Mouse (Mus musculus) kidney, adult 9 months (tissue): ENCODE data around the gene Rtl5.
"Not testable (repeated sequence)": the region's sequence is repeated elsewhere in the genome, so short reads cannot be mapped to it uniquely, and the experiment has no call there.

Experiments used
- DNase-seq: peaks from one replicate; pipeline ENCODE4 v3.0.0; 2022

The Rtl5 gene

DNA sequence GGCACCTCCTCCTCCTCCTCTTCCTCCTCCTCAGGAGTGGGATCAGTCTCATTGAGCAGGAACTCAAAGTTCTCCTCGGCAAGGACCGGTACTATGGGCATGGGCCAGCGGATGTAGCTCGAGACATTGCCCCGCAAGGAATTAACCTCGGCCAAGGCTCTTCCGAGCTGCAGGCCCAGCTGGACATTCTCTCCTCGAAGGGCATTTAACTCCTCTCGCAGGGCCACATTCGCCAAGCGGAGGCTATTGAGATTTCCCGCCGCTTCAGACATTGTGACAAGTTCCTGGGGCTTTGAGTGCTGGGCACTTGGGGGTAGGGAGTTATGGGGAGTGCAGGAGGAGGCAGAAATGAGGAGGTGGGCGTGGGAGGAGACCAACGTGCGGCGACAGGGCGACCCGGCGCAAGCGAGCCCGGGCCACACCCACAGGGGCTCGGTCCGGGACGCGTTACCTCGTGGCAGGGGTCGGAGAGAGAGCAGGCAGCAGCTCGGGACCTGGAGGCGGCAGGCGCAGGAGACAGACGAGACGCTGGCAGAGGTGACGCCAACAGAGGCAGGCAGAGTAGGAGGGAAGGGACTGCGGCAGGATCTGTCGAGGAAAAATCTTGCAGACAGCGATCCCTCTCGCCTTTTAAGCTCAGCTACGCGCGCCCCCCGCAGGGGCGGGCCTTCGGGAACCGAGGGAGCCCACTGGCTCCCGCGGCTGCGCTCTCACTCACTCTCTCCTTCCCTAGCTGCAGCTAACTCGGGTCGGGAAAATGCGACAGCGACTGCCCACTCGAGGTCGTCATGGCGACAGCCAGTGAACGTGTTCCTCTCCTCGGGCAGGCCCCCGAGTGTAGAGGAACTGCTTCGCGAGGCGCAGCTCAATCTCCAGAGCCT, at the start of gene Rtl5:
TSS of gene Rtl5 (minus strand) at position 714 of the 881 bp plus-strand sequence.
- DNase-seq: peak; percentile 64

DNA sequence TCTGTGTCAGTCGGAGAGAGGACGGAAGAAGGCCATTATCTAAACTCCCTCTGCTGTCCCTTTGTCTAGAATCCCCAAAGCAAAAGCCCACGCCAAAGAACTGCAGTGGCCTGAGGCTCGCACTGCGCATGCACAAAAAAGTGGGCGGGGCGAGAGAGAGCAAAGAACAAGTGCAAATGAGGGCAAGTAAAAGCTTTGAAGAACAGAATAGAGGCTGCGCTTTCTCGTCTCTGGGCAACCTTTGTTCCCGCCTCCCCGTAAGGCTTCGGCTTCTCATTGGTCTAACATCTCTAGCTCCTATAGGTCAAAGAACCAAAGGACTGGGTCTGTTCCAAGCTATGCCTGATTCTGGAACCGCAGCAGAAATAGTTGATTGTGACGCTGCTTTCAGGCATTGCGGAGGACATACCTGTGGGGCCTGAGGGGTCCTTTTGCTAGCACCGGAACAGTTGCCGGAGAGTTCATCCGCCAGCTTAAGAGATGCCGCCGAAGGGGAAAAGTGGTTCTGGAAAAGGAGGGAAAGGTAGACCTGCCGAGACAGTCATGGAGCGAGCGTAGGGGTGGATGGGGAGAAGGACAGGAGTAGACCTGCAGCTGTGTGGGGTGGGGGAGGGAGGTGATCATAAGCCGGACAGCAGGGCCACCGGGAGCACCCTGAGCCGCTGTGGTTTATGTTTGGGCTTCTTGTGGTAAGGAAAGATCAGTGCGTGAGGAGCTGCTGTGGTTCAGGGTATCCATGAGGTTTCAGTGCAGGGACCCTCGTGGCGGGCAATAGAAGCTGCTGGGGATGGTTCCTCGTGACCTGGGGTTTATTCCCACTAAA, 48.1 kb upstream of the Rtl5 start, which contains the start of gene Pin4:
TSS of gene Pin4 (plus strand) at position 406 of the 823 bp plus-strand sequence.
- peak; percentile 98 for DNase-seq

DNA sequence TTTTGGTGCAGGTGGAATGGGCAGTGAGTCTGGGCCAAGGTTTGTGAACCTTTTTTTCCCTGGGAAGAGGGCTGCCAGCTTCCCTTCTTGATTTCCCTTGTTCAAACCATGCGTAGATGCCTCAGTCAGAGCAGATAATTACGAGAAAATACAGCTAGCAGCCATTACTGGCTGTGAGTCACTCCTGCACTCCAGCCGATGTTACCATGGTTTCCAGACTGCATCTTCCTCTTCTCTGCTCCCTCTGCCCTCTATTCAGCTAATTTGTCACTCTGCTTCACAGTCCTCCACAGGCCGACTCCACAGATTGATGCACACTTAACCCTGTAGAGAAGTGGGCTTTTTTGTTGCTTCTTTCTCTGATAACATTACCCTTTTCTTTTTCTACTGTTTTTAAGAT, 44.6 kb upstream of the Rtl5 start:
- DNase-seq: no peak

DNA sequence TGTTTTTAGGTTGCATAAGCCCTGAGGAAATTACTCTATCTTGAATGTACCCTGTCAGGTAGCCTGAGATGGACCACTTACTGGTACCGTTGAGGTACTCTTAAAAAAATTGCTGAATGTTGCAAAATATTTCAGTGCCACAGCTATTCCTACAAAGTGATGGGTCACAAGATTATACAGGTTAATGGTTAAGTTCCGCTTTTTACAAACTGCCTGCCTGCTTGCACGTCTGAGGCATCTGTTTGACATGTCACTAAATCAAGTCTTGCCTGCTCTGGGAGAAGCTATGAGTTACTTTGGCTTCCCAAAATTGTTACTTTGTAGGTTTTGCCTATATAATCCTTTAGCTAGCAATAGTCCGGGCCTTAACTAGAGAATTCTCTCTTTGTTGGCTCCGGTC, 38.2 kb upstream of the Rtl5 start:
- not testable (repeated sequence) for DNase-seq

- DNase-seq: not testable (repeated sequence)
These were observed 32.7 kb upstream of the Rtl5 start for GRCm38 (mm10) chrX:102103830-102104229.

DNA sequence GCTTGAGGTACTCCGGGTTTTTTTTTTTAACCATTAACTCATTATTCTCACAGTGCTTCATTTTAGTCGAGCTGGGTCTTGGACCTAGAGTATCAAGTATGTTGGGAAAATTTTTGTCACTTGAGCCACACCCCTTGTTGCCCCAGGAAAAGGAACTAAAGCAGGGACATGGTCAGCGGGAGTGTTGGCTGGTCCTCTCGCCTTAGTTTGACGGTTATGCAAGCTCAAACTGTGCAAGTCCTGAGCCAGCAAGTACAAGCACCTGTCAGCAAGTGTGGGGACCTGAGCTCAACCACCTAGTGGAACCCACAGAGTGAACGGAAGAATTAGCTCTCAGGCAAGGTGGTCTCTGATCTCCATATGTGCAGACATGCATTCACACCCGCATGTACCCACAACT, 30.8 kb upstream of the Rtl5 start:
- DNase-seq: no peak

DNA sequence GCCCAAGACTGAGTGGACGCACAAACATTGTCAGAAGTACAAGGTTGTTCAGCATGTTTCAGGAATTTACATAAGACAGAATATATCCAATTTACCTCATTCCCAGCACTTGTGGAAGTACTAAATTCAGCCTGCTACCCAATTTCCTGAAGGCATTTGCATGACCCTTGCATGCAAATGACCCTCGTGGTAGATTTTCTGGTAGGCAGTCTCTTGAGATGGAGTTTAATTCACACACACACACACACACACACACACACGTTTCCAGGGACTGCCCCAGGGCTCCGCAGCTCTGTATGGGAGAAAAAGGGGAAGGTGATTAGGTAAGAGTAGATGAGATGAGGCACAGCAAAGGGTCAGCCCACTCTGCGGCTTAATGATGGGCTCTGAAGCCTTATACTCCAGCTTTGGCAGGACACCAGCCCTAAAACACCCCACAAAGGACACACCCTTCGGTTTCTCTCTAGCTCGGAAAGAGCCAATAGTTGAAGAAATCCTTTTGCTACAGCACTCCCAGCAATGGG, 23.3 kb upstream of the Rtl5 start:
- no peak for DNase-seq

GRCm38 (mm10) chrX:102090605-102091004, 19.5 kb upstream of the Rtl5 start:
- no peak for DNase-seq

DNA sequence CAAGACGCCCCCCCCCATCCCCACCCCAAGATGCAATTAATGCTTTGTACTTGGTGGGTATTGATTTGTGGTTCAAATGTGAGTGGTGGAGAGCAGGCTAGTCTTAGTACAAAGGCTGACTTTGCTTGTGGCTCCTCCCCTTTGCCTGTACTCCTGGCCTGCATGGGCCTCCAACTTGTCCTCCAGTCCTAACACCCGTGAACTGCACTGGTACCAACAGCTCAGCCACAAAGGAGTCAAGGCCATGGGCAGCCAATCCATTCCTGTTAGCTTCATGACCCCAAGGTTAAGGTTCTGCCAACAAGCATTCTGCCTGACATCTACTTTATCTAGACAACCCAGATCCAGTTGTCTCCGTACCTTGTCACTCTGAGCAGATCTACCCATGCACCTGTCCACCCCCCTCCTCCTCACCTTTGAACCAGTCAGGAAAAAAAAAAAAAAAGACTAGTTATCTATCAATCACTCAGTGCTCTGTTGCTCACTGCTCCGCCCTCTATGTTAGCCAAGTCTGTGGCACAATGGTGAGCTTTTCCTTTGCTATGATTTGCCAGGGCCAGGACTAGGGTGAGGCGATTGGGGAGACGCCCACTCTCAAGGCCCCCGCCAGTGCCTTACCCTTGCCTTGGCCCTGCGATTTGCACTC, 14.8 kb upstream of the Rtl5 start:
- peak; percentile 69 for DNase-seq

GRCm38 (mm10) chrX:102082340-102082739, 11.2 kb upstream of the Rtl5 start:
- no peak for DNase-seq

GRCm38 (mm10) chrX:102081573-102082279, 10.6 kb upstream of the Rtl5 start:
- DNase-seq: no peak

GRCm38 (mm10) chrX:102081076-102081475, 10.0 kb upstream of the Rtl5 start:
- no peak for DNase-seq

GRCm38 (mm10) chrX:102076886-102077765, 6.0 kb upstream of the Rtl5 start:
- peak; percentile 56 for DNase-seq

DNA sequence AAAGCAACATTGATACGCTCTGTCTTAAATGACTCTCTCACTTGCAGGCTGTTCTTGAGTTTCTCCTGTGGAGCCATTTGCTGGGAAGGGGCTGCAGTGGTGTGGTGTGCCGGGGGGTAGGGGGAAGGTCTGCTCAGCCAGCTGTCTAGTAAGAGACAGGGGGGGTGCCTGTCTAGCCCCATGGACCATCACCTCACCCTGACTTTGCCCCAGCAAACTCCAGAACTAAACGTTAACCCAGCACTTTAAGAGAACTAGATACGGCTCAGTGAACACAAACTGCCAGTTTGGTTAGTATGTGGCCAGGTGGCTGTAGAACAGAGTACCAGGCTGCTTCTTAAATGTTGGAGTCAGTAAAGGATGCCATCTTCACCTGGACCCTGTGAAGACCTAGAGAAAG, 4.1 kb upstream of the Rtl5 start:
- peak; percentile 68 for DNase-seq

GRCm38 (mm10) chrX:102074435-102074834, 3.3 kb upstream of the Rtl5 start:
- no peak for DNase-seq

- DNase-seq: no peak
These were observed 2.7 kb upstream of the Rtl5 start for GRCm38 (mm10) chrX:102073605-102074325.

GRCm38 (mm10) chrX:102071517-102071916, 413 bp upstream of the Rtl5 start:
- no peak for DNase-seq

DNA sequence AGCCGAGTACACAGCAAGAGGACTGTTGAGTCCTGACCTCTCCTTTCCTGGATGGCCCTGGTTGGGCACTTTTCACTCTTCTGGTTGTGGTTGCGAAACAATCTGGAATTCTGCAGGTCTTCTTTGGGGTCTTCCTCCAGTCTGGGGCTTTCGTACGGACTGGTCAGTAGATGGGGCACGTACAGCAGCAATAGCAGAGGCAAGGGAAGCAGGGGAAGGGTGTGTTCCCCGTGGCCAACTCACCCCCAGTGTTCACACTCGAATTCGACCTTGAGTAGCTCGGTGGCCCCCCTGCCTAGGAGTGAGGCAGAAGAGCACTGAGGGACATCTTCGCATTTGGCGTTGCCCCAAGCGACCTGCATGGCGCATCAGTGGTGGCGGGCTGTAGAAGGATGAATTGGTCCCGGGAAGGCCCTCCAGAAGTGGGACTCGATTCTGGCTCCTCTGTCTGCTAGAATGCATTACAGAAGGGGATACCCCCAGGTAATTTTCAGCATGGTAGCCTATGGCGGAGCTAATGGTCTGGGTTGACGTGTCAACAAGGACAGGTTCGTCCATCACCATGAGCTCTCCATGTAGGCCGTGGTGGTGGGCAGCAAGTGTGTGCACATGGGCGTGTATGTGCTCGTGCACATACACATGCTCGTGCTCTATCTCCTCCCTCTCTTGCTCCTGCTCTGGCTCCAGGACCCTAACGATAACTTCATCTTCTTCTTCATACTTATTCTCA, 2.1 kb downstream of the Rtl5 start:
- DNase-seq: no peak

DNA sequence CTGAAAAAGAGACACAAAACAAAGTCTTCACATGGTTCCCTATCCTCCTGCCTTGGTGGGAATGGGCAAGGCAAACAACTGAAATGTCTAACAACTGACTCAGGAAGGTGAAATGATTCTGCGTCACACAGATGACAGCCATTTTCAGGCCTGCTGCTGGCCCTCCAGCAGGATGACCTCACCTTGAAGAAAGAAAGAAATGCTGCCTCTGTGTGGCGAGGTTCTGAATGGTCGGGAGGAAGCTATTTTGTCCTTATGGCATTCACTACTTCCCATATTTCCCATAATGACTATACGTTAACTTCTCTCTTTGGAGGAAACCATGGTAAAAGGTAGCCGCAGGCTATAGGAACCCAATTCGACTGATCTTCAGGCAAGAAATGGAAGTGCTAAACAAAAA, 4.0 kb downstream of the Rtl5 start:
- no peak for DNase-seq

DNA sequence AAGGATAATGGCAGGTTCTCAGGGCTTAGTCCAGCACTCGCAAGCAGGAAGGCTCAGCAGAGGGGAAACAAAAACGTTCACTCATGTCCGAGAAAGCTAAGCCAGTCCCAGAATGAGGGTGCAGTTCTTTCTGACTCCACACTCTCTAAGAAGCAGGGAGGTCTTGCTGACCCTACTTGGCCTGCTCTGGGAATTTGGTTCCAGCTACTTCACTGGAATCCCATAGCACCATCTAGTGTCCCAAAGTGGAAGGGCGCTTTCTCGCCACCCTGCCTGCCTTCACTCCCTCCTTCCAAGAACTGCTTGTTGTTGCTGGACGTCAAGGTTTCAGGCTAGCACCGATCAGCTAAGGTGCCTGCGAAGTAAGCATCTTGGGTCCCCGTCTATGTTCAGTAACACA, 5.0 kb downstream of the Rtl5 start:
- DNase-seq: peak; percentile 70
